6 mouse cellular contexts compared by ENCODE assay signal in the genomic region with DNA sequence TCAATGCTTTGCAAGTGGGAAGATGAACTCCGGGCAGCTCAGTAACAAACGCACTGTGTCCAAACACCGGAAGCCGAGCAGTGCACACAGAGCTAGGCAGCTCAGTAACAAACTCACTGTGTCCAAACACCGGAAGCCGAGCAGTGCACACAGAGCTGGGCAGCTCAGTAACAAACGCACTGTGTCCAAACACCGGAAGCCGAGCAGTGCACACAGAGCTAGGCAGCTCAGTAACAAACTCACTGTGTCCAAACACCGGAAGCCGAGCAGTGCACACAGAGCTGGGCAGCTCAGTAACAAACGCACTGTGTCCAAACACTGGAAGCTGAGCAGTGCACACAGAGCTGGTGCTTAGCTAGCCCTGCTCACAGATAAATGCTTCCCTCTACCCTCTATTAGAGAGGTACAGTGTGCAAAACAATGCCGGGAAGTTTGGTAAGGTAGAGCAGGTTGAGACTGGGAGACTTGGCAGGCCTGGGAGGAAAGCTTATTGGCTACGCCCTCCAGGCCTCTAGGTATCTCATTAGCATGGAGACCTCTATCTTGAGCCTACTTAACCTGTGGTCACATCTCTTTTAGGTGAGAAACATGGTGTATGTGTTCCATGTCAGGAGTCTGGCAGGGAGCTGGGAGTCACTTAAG. TPM values are rescaled to one million over a fixed set of nuclear protein-coding genes. Genes with fewer than 3 reads are reported as not detected.
DNase-seq lines count a peak whose midpoint lies in the region; ATAC-seq lines count a peak whose summit lies in the region.
"Not testable (repeated sequence)": the region's sequence is repeated elsewhere in the genome, so short reads cannot be mapped to it uniquely, and the experiment has no call there.

No protein-coding gene starts in this region.

- 62% methylated on average over 14 of the region's 14 CpGs for WGBS in liver, embryonic 13.5 days (ENCODE audit: insufficient replicate concordance)

- DNase-seq in ES-E14 (ENCODE audit: low read depth, low spot score); liver, embryonic 13.5 days: not testable (repeated sequence)

- H3K36me3 ChIP-seq in ES-E14 (ENCODE audit: control insufficient read depth, insufficient read depth, low read length, poor library complexity, severe bottlenecking); liver, embryonic 13.5 days: not testable (repeated sequence)

- not testable (repeated sequence) for H3K4me2 ChIP-seq in liver, embryonic 13.5 days

- H3K4me3 ChIP-seq in ES-E14 (ENCODE audit: insufficient read depth in 1 of 2, low read depth in 1 of 2, low read length in 2 of 2, poor library complexity in 1 of 2, severe bottlenecking in 1 of 2) = peak overlapping the region; percentile 23 to 29; a peak in 3 of 4 replicates
- H3K4me3 ChIP-seq in brown adipose tissue, adult 24 weeks (ENCODE audit: insufficient read depth, low read depth, low read length); liver, embryonic 13.5 days (replicated peaks): not testable (repeated sequence)

- ATAC-seq in hematopoietic stem cell, adult 5-6 weeks (replicated peaks in 1 of 2; ENCODE audit: insufficient read depth in 1 of 2, low FRiP score in 2 of 2, low TSS enrichment in 1 of 2, low read depth in 1 of 2, poor library complexity in 2 of 2, severe bottlenecking in 2 of 2) = peak; percentile 47 to 74; a peak in 3 of 4 replicates
- peak; percentile 43; the same call in 1 of the 2 replicates for ATAC-seq in liver, embryonic 13.5 days (ENCODE audit: low read depth)
- peak; percentile 81 for ATAC-seq in megakaryocyte, adult 5-6 weeks (ENCODE audit: poor library complexity, severe bottlenecking)
- peak; percentile 74 for ATAC-seq in neutrophil, adult 5-6 weeks (ENCODE audit: extremely low read depth, insufficient number of reproducible peaks, low FRiP score, poor library complexity, severe bottlenecking)

- in situ Hi-C loops in ES-E14 (cut with MboI; ENCODE audit: low sequenced_read_pairs in 2 of 2, unreplicated experiment in 2 of 2) = not testable (repeated sequence)

- H3K27me3 ChIP-seq in liver, embryonic 13.5 days = not testable (repeated sequence)

- H3K9ac ChIP-seq in ES-E14 (ENCODE audit: insufficient read depth, low read depth, low read length, poor library complexity, severe bottlenecking) = peak overlapping the region; percentile 51; the same call in 1 of the 2 replicates
- H3K9ac ChIP-seq in liver, embryonic 13.5 days = not testable (repeated sequence)

- not testable (repeated sequence) for H3K9me3 ChIP-seq in ES-E14 (ENCODE audit: control insufficient read depth, insufficient read depth, low read depth, low read length); liver, embryonic 13.5 days (replicated peaks)

- peak overlapping the region; percentile 50 for H3K27ac ChIP-seq in ES-E14 (ENCODE audit: insufficient read depth, low read depth, low read length, poor library complexity, severe bottlenecking)
- peak overlapping the region; percentile 48 for H3K27ac ChIP-seq in brown adipose tissue, adult 24 weeks (replicated peaks; ENCODE audit: low read depth, low read length)
- H3K27ac ChIP-seq in liver, embryonic 13.5 days = 0 out of 2 replicates have a peak overlapping the region, but pooled peaks have one; percentile 18

- H3K4me1 ChIP-seq in ES-E14 (ENCODE audit: control insufficient read depth in 2 of 2, insufficient read depth in 2 of 2, low read length in 2 of 2, poor library complexity in 1 of 2) = peaks cover 6 to 17% of the 10 kb centered on the region in 2 experiments; a peak in 3 of 4 replicates
- peaks cover 24% of the 10 kb centered on the region for H3K4me1 ChIP-seq in brown adipose tissue, adult 24 weeks (ENCODE audit: control insufficient read depth, insufficient read depth, insufficient read length, low read length)
- H3K4me1 ChIP-seq in liver, embryonic 13.5 days (replicated peaks) = not testable (repeated sequence)

RNA-seq across cellular contexts. Expression of gene Gcnt2, which starts 38.6 kb away (rescaled TPM):
- 21.8 and 35.6 TPM in 2 replicates for total RNA-seq in ES-E14 (2012; rRNA removed)
- 5.3 and 7.0 TPM in 2 replicates for polyA plus RNA-seq in brown adipose tissue, adult 24 weeks (2012; ENCODE audit: insufficient read depth, insufficient read length, missing spikeins)
- 202 and 210 TPM in 2 replicates for total RNA-seq in hematopoietic stem cell, adult 5-6 weeks (2017)
- 0.77 and 1.3 TPM in 2 replicates for polyA plus RNA-seq in liver, embryonic 13.5 days (2015; fragmentation: Nextera tagmentation; extraction: Ambion mirVana)
- 22.7 and 23.6 TPM in 2 replicates for total RNA-seq in megakaryocyte, adult 5-6 weeks (2015)
- total RNA-seq in megakaryocyte, adult 5-6 weeks (2017) = 11.7 and 15.3 TPM in 2 replicates
- 329 and 353 TPM in 2 replicates for total RNA-seq in neutrophil, adult 5-6 weeks (2017)
